Mouse (Mus musculus): ENCODE measurements around the gene Cplx2. TPM values are rescaled to one million over a fixed set of nuclear protein-coding genes. Genes with fewer than 3 reads are reported as not detected.

The Cplx2 gene
- polyA plus RNA-seq, 1 experiment: 3.5 TPM

GRCm38 (mm10) chr13:54428771-54429170, 57.6 kb downstream of the Cplx2 start:
- no peak for DNase-seq (ENCODE audit: low read depth in 1 of 2, low spot score in 2 of 2)
- WGBS: 72% methylated on average over 3 of the region's 3 CpGs
- H3K27me3 ChIP-seq (ENCODE audit: control insufficient read depth, insufficient read depth, low read length): no peaks in the 10 kb centered on the region

GRCm38 (mm10) chr13:54430051-54430450, 58.9 kb downstream of the Cplx2 start:
- H3K27ac ChIP-seq (ENCODE audit: insufficient read depth, low read length): no peak overlapping the region
- no peak overlapping the region for H3K4me3 ChIP-seq (ENCODE audit: extremely low read depth, insufficient read depth, insufficient read length)
- no peak for TF ChIP-seq CTCF (IDR thresholded peaks at IDR 0.05; ENCODE audit: extremely low read depth, insufficient read depth, insufficient read length, insufficient replicate concordance)
- no peak for TF ChIP-seq POLR2A (IDR thresholded peaks at IDR 0.05; ENCODE audit: low read depth, low read length)
- H3K4me1 ChIP-seq (ENCODE audit: control insufficient read depth, insufficient read depth, insufficient read length): peaks cover 15% of the 10 kb centered on the region; the same call in 1 of the 2 replicates
- no peak for DNase-seq (ENCODE audit: low read depth in 1 of 2, low spot score in 2 of 2)
- WGBS: 51% methylated on average over 2 of the region's 2 CpGs
- no peaks in the 10 kb centered on the region for H3K36me3 ChIP-seq (ENCODE audit: control insufficient read depth, insufficient read depth, low read length)
- H3K27me3 ChIP-seq (ENCODE audit: control insufficient read depth, insufficient read depth, low read length): no peaks in the 10 kb centered on the region

More at GRCm38 (mm10) chr13:54428771-54429170, 57.6 kb downstream of the Cplx2 start:
- Histone ChIP-seq H3K4me3 (ENCODE audit: extremely low read depth, insufficient read depth, insufficient read length) (no peak overlapping the region), H3K27ac (ENCODE audit: insufficient read depth, low read length) (no peak overlapping the region), H3K36me3 (ENCODE audit: control insufficient read depth, insufficient read depth, low read length) (no peaks in the 10 kb centered on the region), H3K4me1 (ENCODE audit: control insufficient read depth, insufficient read depth, insufficient read length) (peaks cover 18% of the 10 kb centered on the region; the same call in 1 of the 2 replicates)
- TF ChIP-seq POLR2A (IDR thresholded peaks at IDR 0.05; ENCODE audit: low read depth, low read length) (no peak), CTCF (IDR thresholded peaks at IDR 0.05; ENCODE audit: extremely low read depth, insufficient read depth, insufficient read length, insufficient replicate concordance) (no peak)

DNA sequence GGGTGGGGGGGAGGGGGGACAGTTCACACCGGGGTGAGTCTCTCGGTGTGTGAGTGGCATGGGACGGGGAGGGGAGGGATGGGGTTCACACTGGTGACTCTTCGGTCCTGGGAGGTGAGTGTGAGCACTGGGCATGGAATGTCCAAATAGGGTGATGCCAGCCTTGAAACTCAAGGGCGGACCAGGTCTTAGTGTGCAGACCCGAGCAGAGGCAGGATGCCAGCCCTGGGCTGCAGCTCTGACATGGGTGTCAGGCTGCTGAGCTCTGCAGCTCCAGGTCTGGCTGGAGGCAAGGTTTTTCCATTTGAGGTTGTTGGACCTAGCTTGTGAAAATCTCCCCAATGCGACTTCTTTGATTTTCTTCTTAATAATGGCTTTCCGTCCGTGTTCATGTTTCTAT, 60.0 kb downstream of the Cplx2 start:
- 85% methylated on average over 9 of the region's 9 CpGs for WGBS
- TF ChIP-seq CTCF (IDR thresholded peaks at IDR 0.05; ENCODE audit: extremely low read depth, insufficient read depth, insufficient read length, insufficient replicate concordance) (no peak), POLR2A (IDR thresholded peaks at IDR 0.05; ENCODE audit: low read depth, low read length) (no peak)
- Histone ChIP-seq H3K27me3 (ENCODE audit: control insufficient read depth, insufficient read depth, low read length) (no peaks in the 10 kb centered on the region), H3K4me1 (ENCODE audit: control insufficient read depth, insufficient read depth, insufficient read length) (peaks cover 10% of the 10 kb centered on the region; the same call in 1 of the 2 replicates), H3K4me3 (ENCODE audit: extremely low read depth, insufficient read depth, insufficient read length) (no peak overlapping the region), H3K36me3 (ENCODE audit: control insufficient read depth, insufficient read depth, low read length) (no peaks in the 10 kb centered on the region), H3K27ac (ENCODE audit: insufficient read depth, low read length) (no peak overlapping the region)
- DNase-seq (ENCODE audit: low read depth in 1 of 2, low spot score in 2 of 2): no peak

Other genes with a start within 250 kb of the Cplx2 start
- 4.0 and 5.8 TPM in 2 replicates for gene Hrh2, start 179.2 kb upstream of the Cplx2 start, polyA plus RNA-seq (2012; rRNA removed)
- 21.0 and 38.9 TPM in 2 replicates for gene Thoc3, start 97.5 kb downstream of the Cplx2 start, polyA plus RNA-seq (2012; rRNA removed)
- gene Simc1, start 132.4 kb downstream of the Cplx2 start, polyA plus RNA-seq (2012; rRNA removed): 6.7 and 7.3 TPM in 2 replicates
- gene 4833439L19Rik, start 194.1 kb downstream of the Cplx2 start, polyA plus RNA-seq (2012; rRNA removed): 39.8 and 42.9 TPM in 2 replicates
- 16.4 and 25.5 TPM in 2 replicates for gene Arl10, start 203.7 kb downstream of the Cplx2 start, polyA plus RNA-seq (2012; rRNA removed)
- gene Nop16, start 218.7 kb downstream of the Cplx2 start, polyA plus RNA-seq (2012; rRNA removed): 6.7 and 7.0 TPM in 2 replicates
- 68.3 and 86.0 TPM in 2 replicates for gene Higd2a, start 218.9 kb downstream of the Cplx2 start, polyA plus RNA-seq (2012; rRNA removed)
- 16.9 and 19.8 TPM in 2 replicates for gene Cltb, start 240.0 kb downstream of the Cplx2 start, polyA plus RNA-seq (2012; rRNA removed)

Data from spleen, adult 2 months (tissue).